Mouse (Mus musculus): ENCODE measurements around the gene Urm1.

- TF ChIP-seq ZC3H11A (IDR thresholded peaks at IDR 0.05; ENCODE audit: low read depth, low read length) (no peak), KAT2A (conservative IDR thresholded peaks at IDR 0.05; ENCODE audit: low read depth, low read length) (no peak), GATA1 (IDR thresholded peaks at IDR 0.05; ENCODE audit: low read depth, low read length) (no peak), ZMIZ1 (IDR thresholded peaks at IDR 0.05; ENCODE audit: low read depth, low read length) (no peak), CHD2 (IDR thresholded peaks at IDR 0.05; ENCODE audit: low read length) (no peak), POLR2A (IDR thresholded peaks at IDR 0.05; ENCODE audit: control insufficient read depth in 1 of 2, insufficient read depth in 1 of 2, low read depth in 1 of 2, low read length in 2 of 2, poor library complexity in 1 of 2) (no peak), MAFK (IDR thresholded peaks at IDR 0.05; ENCODE audit: borderline replicate concordance, low read depth, low read length) (no peak), HCFC1 (IDR thresholded peaks at IDR 0.05; ENCODE audit: low read depth, low read length) (no peak), EP300 (IDR thresholded peaks at IDR 0.05; ENCODE audit: low read depth in 1 of 2, low read length in 2 of 2) (no peak), RAD21 (IDR thresholded peaks at IDR 0.05; ENCODE audit: low read depth, low read length) (no peak), CTCF (IDR thresholded peaks at IDR 0.05 in 2 of 3, conservative IDR thresholded peaks at IDR 0.05 in 1 of 3; ENCODE audit: control insufficient read depth in 1 of 3, insufficient read depth in 1 of 3, low read depth in 2 of 3, low read length in 3 of 3, poor library complexity in 1 of 3, severe bottlenecking in 1 of 3) (no peak), UBTF (IDR thresholded peaks at IDR 0.05; ENCODE audit: borderline replicate concordance, insufficient read depth, low read depth, low read length) (no peak), USF1 (IDR thresholded peaks at IDR 0.05; ENCODE audit: low read depth, low read length) (no peak), BHLHE40 (IDR thresholded peaks at IDR 0.05; ENCODE audit: borderline replicate concordance, low read depth, low read length) (no peak)
These were observed 33.9 kb downstream of the Urm1 start for GRCm38 (mm10) chr2:29853736-29854135.

Data from MEL (cell line).